Mouse (Mus musculus): ENCODE data around the gene Cdc20b.

The Cdc20b gene

GRCm38 (mm10) chr13:113104759-113105158 is 69.8 kb downstream of the Cdc20b start:
- DNase-seq = no peak

GRCm38 (mm10) chr13:113118977-113119376 is 84.1 kb downstream of the Cdc20b start:
- DNase-seq = no peak

- DNase-seq = no peak
These were observed 85.7 kb downstream of the Cdc20b start for GRCm38 (mm10) chr13:113120324-113121237.

GRCm38 (mm10) chr13:113121326-113121725 is 86.4 kb downstream of the Cdc20b start:
- DNase-seq = no peak

- no peak for DNase-seq
These were observed 95.1 kb downstream of the Cdc20b start for GRCm38 (mm10) chr13:113129974-113130373.

GRCm38 (mm10) chr13:113139597-113139996 is 104.7 kb downstream of the Cdc20b start:
- DNase-seq = no peak

Data from cerebellum, adult 9-10 months (tissue).